Mouse (Mus musculus) urinary bladder, postnatal 10 days (tissue): ENCODE data around the gene Armh3.
A peak's percentile ranks its signal among the peaks of the same experiment; 100 is the strongest.

Experiments
- DNase-seq: peaks from one replicate; pipeline ENCODE4 v3.0.0; 2022; ENCODE audit warnings: low spot score

Gene Armh3

GRCm38 (mm10) chr19:45997785-45998693 lies at the start of gene Armh3:
Armh3 (minus strand) TSS chr19:45998488.
- peak; percentile 64 for DNase-seq

- no peak for DNase-seq
Observed at GRCm38 (mm10) chr19:46047426-46047825, 49.1 kb upstream of the Armh3 start.

- no peak for DNase-seq
Observed at GRCm38 (mm10) chr19:46046621-46047025, 48.3 kb upstream of the Armh3 start.

- no peak for DNase-seq
Observed at GRCm38 (mm10) chr19:46045696-46046311, 47.5 kb upstream of the Armh3 start.

GRCm38 (mm10) chr19:46044993-46045695 lies 46.9 kb upstream of the Armh3 start, which contains the start of gene Ldb1:
Ldb1 (minus strand) TSS chr19:46045214.
- DNase-seq: peak; percentile 66

- no peak for DNase-seq
Observed at GRCm38 (mm10) chr19:46044271-46044992, 46.1 kb upstream of the Armh3 start, which contains the start of gene Pprc1. Pprc1 (plus strand) TSS chr19:46044886.

- DNase-seq: no peak
Observed at GRCm38 (mm10) chr19:46043380-46043779, 45.1 kb upstream of the Armh3 start.

- no peak for DNase-seq
Observed at GRCm38 (mm10) chr19:46042476-46043011, 44.3 kb upstream of the Armh3 start.

GRCm38 (mm10) chr19:46041933-46042475 lies 43.7 kb upstream of the Armh3 start:
- peak; percentile 70 for DNase-seq

- DNase-seq: no peak
Observed at GRCm38 (mm10) chr19:46041299-46041932, 43.1 kb upstream of the Armh3 start.

- DNase-seq: no peak
Observed at GRCm38 (mm10) chr19:46040149-46040902, 42.0 kb upstream of the Armh3 start.

GRCm38 (mm10) chr19:46039478-46039877 lies 41.2 kb upstream of the Armh3 start:
- peak; percentile 62 for DNase-seq

GRCm38 (mm10) chr19:46038851-46039260 lies 40.6 kb upstream of the Armh3 start:
- DNase-seq: no peak

- DNase-seq: no peak
Observed at GRCm38 (mm10) chr19:46037925-46038850, 39.9 kb upstream of the Armh3 start.

GRCm38 (mm10) chr19:46037243-46037924 lies 39.1 kb upstream of the Armh3 start:
- DNase-seq: no peak

GRCm38 (mm10) chr19:46036477-46037242 lies 38.4 kb upstream of the Armh3 start:
- no peak for DNase-seq

- no peak for DNase-seq
Observed at GRCm38 (mm10) chr19:46035971-46036370, 37.7 kb upstream of the Armh3 start.
